Mouse (Mus musculus) layer of hippocampus, adult 18-20 months (tissue): ENCODE results near the gene Klf12. TPM values are rescaled to one million over a fixed set of nuclear protein-coding genes. Genes with fewer than 3 reads are reported as not detected.

Experiments
- DNase-seq, 2 experiments: peaks; one replicate each; pipeline ENCODE4 v3.0.0; 2022; ENCODE audit warnings: low spot score in 2 of 2
- total RNA-seq, 2 experiments: library from RNA; stranded (reverse); gene quantifications; 2 replicates each; pipeline ENCODE4 v1.2.3; 2021

Gene Klf12
- total RNA-seq, 2 experiments from 2014 or later = 39.8 to 40.3 TPM

GRCm38 (mm10) chr14:100140370-100140769 lies 144.1 kb downstream of the Klf12 start:
- DNase-seq = no peak

GRCm38 (mm10) chr14:100134304-100134703 lies 150.2 kb downstream of the Klf12 start:
- DNase-seq = no peak

- no peak for DNase-seq
Measured at GRCm38 (mm10) chr14:100132479-100132878, 152.0 kb downstream of the Klf12 start.

- DNase-seq = no peak
Measured at GRCm38 (mm10) chr14:100126126-100126525, 158.4 kb downstream of the Klf12 start.

- DNase-seq = no peak
Measured at GRCm38 (mm10) chr14:100121075-100121474, 163.4 kb downstream of the Klf12 start.

GRCm38 (mm10) chr14:100119866-100120265 lies 164.6 kb downstream of the Klf12 start:
- no peak for DNase-seq

GRCm38 (mm10) chr14:100113419-100113818 lies 171.1 kb downstream of the Klf12 start:
- DNase-seq = no peak

- DNase-seq = no peak
Measured at GRCm38 (mm10) chr14:100111735-100112134, 172.7 kb downstream of the Klf12 start.

- DNase-seq = no peak
Measured at GRCm38 (mm10) chr14:100109563-100109962, 174.9 kb downstream of the Klf12 start.

- no peak for DNase-seq
Measured at GRCm38 (mm10) chr14:100105570-100105969, 178.9 kb downstream of the Klf12 start.

- DNase-seq = no peak
Measured at GRCm38 (mm10) chr14:100104818-100105217, 179.7 kb downstream of the Klf12 start.

GRCm38 (mm10) chr14:100103818-100104217 lies 180.7 kb downstream of the Klf12 start:
- no peak for DNase-seq

GRCm38 (mm10) chr14:100097208-100098189 lies 187.0 kb downstream of the Klf12 start:
- no peak for DNase-seq

GRCm38 (mm10) chr14:100095730-100096129 lies 188.7 kb downstream of the Klf12 start:
- DNase-seq = no peak

- no peak for DNase-seq
Measured at GRCm38 (mm10) chr14:100090517-100090916, 194.0 kb downstream of the Klf12 start.

GRCm38 (mm10) chr14:100079620-100080019 lies 204.9 kb downstream of the Klf12 start:
- DNase-seq = no peak

- no peak for DNase-seq
Measured at GRCm38 (mm10) chr14:100072431-100073195, 211.9 kb downstream of the Klf12 start.

GRCm38 (mm10) chr14:100069543-100070090 lies 214.9 kb downstream of the Klf12 start:
- no peak for DNase-seq

- DNase-seq = no peak
Measured at GRCm38 (mm10) chr14:100068715-100069114, 215.8 kb downstream of the Klf12 start.

- DNase-seq = no peak
Measured at GRCm38 (mm10) chr14:100062516-100062915, 222.0 kb downstream of the Klf12 start.

GRCm38 (mm10) chr14:100054150-100054549 lies 230.3 kb downstream of the Klf12 start:
- no peak for DNase-seq

GRCm38 (mm10) chr14:100053456-100053855 lies 231.0 kb downstream of the Klf12 start:
- DNase-seq = no peak
